Mouse (Mus musculus) forebrain, embryonic 12.5 days (tissue): ENCODE results near the gene Ggt5. TPM values are rescaled to one million over a fixed set of nuclear protein-coding genes. Genes with fewer than 3 reads are reported as not detected.

Experiments
- ATAC-seq: fragments of 200-750 bp; cut with Nextera tagmentation; 2 replicates; pipeline ENCODE4 v1.8.0; 2017; ENCODE audit warnings: moderate TSS enrichment; ENCODE audit not compliant: low FRiP score
- H3K27ac ChIP-seq: fragments of 300-500 bp; sonication (generic); 2 replicates; pipeline ENCODE4 v1.5.1; 2016; ENCODE audit warnings: mild to moderate bottlenecking
- H3K27me3 ChIP-seq: fragments of 300-500 bp; sonication (generic); 2 replicates; pipeline ENCODE4 v1.6.1; 2016; ENCODE audit warnings: mild to moderate bottlenecking
- H3K36me3 ChIP-seq: fragments of 300-500 bp; sonication (generic); replicated peaks from 2 replicates; pipeline ENCODE4 v1.6.1; 2016; ENCODE audit warnings: mild to moderate bottlenecking
- H3K4me1 ChIP-seq: fragments of 300-500 bp; sonication (generic); 2 replicates; pipeline ENCODE4 v1.6.1; 2016
- H3K4me2 ChIP-seq: fragments of 300-500 bp; sonication (generic); 2 replicates; pipeline ENCODE4 v1.6.1; 2016; ENCODE audit warnings: mild to moderate bottlenecking, moderate library complexity
- H3K4me3 ChIP-seq: fragments of 300-500 bp; sonication (generic); replicated peaks from 2 replicates; pipeline ENCODE4 v1.5.1; 2016; ENCODE audit warnings: mild to moderate bottlenecking
- H3K9ac ChIP-seq: fragments of 300-500 bp; sonication (generic); 2 replicates; pipeline ENCODE4 v1.6.1; 2016; ENCODE audit warnings: mild to moderate bottlenecking
- H3K9me3 ChIP-seq: fragments of 300-500 bp; sonication (generic); 2 replicates; pipeline ENCODE4 v1.6.1; 2016
- WGBS: fragments of 180-500 bp; shearing (Covaris S2); methylation state at CpG from one replicate; pipeline ENCODE4 v1.1.7; 2016; 5-methylcytosine and 5-hydroxymethylcytosine counted together
- polyA plus RNA-seq: library from polyadenylated mRNA; unstranded; fragments of >200 nt; fragmentation: Nextera tagmentation; extraction: Ambion mirVana; gene quantifications from 2 replicates; pipeline ENCODE4 v1.2.1, GENCODE M21; 2016

The Ggt5 gene
- polyA plus RNA-seq, 1 experiment from 2014 or later, result 0.74 TPM

GRCm38 (mm10) chr10:75664673-75665270, 75.6 kb downstream of the Ggt5 start:
- Histone ChIP-seq H3K9ac (no peak overlapping the region), H3K27me3 (peaks cover 26% of the 10 kb centered on the region), H3K27ac (no peak overlapping the region), H3K4me2 (no peak overlapping the region), H3K36me3 (peaks cover 25% of the 10 kb centered on the region), H3K9me3 (no peaks in the 10 kb centered on the region), H3K4me3 (no peak overlapping the region), H3K4me1 (peaks cover 26% of the 10 kb centered on the region)
- ATAC-seq, result no peak
- 89% methylated on average over 6 of the region's 6 CpGs for WGBS

GRCm38 (mm10) chr10:75666451-75667030, 77.4 kb downstream of the Ggt5 start:
- Histone ChIP-seq H3K4me1 (peaks cover 26% of the 10 kb centered on the region), H3K4me2 (peak overlapping the region; percentile 100), H3K36me3 (peaks cover 27% of the 10 kb centered on the region), H3K4me3 (peak overlapping the region; percentile 56), H3K9ac (peak overlapping the region; percentile 65; the same call in 1 of the 2 replicates), H3K9me3 (no peaks in the 10 kb centered on the region), H3K27me3 (peaks cover 27% of the 10 kb centered on the region), H3K27ac (peak overlapping the region; percentile 54)
- 35% methylated on average over 4 of the region's 4 CpGs for WGBS
- ATAC-seq, result no peak

Other genes with a start within 250 kb of the Ggt5 start
- gene Upb1, start 188.2 kb upstream of the Ggt5 start, polyA plus RNA-seq, result not detected in 2 replicates
- 204 and 215 TPM in 2 replicates for gene Snrpd3, start 71.8 kb upstream of the Ggt5 start, polyA plus RNA-seq
- gene Gucd1, start 71.4 kb upstream of the Ggt5 start, polyA plus RNA-seq, result 23.5 and 24.4 TPM in 2 replicates
- 5.5 and 7.4 TPM in 2 replicates for gene Lrrc75b, start 29.0 kb upstream of the Ggt5 start, polyA plus RNA-seq
- 0.58 and 2.3 TPM in 2 replicates for gene Ggt1, start 27.7 kb upstream of the Ggt5 start, polyA plus RNA-seq
- 1.6 TPM in 2 replicates for gene Susd2, start 54.7 kb downstream of the Ggt5 start, polyA plus RNA-seq
- gene Cabin1, start 175.0 kb downstream of the Ggt5 start, polyA plus RNA-seq, result 42.8 and 51.9 TPM in 2 replicates
- gene Ddt, start 184.1 kb downstream of the Ggt5 start, polyA plus RNA-seq, result 81.8 TPM in 2 replicates
- not detected in 2 replicates for gene Gm20441, start 191.6 kb downstream of the Ggt5 start, polyA plus RNA-seq
- gene Gstt3, start 192.1 kb downstream of the Ggt5 start, polyA plus RNA-seq, result 1.5 and 2.1 TPM in 2 replicates
- 4.9 and 6.3 TPM in 2 replicates for gene Gstt1, start 209.2 kb downstream of the Ggt5 start, polyA plus RNA-seq
- gene Gstt4, start 233.2 kb downstream of the Ggt5 start, polyA plus RNA-seq, result not detected in 2 replicates
- gene Gstt2, start 248.1 kb downstream of the Ggt5 start, polyA plus RNA-seq, result 4.1 and 7.3 TPM in 2 replicates